Mouse (Mus musculus) naive thymus-derived CD4-positive, alpha-beta T cell, adult 2 months (primary cell): Measurements from ENCODE around the gene Iqcc.
A peak's percentile ranks its signal among the peaks of the same experiment; 100 is the strongest.

Experiments used
- DNase-seq: peaks from one replicate; pipeline ENCODE4 v3.0.0-alpha.2; 2011; ENCODE audit warnings: low read depth

Iqcc gene

GRCm38 (mm10) chr4:129622120-129622802 is 3.4 kb upstream of the Iqcc start:
- no peak for DNase-seq

- no peak for DNase-seq
Observed at GRCm38 (mm10) chr4:129621283-129621841, 2.5 kb upstream of the Iqcc start.

- no peak for DNase-seq
Observed at GRCm38 (mm10) chr4:129620419-129621282, 1.8 kb upstream of the Iqcc start.

- no peak for DNase-seq
Observed at GRCm38 (mm10) chr4:129618031-129618430, 868 bp downstream of the Iqcc start.

- DNase-seq: no peak
Observed at GRCm38 (mm10) chr4:129617121-129617641, 1.7 kb downstream of the Iqcc start.

GRCm38 (mm10) chr4:129616631-129617030 is 2.3 kb downstream of the Iqcc start:
- no peak for DNase-seq

- no peak for DNase-seq
Observed at GRCm38 (mm10) chr4:129615801-129616290, 3.1 kb downstream of the Iqcc start.

- no peak for DNase-seq
Observed at GRCm38 (mm10) chr4:129614093-129614492, 4.8 kb downstream of the Iqcc start, which contains the start of gene Dcdc2b. Gene Dcdc2b (minus strand): TSS chr4:129614257.

- no peak for DNase-seq
Observed at GRCm38 (mm10) chr4:129610472-129610871, 8.4 kb downstream of the Iqcc start.

GRCm38 (mm10) chr4:129610026-129610425 is 8.9 kb downstream of the Iqcc start:
- DNase-seq: peak; percentile 61

GRCm38 (mm10) chr4:129609139-129609631 is 9.7 kb downstream of the Iqcc start:
- DNase-seq: no peak

GRCm38 (mm10) chr4:129608426-129609025 is 10.4 kb downstream of the Iqcc start:
- peak; percentile 92 for DNase-seq

GRCm38 (mm10) chr4:129600233-129601158 is 18.4 kb downstream of the Iqcc start, which contains the start of the genes Eif3i and Tmem234:
Gene Eif3i (minus strand): TSS chr4:129600648.
Gene Tmem234 (plus strand): TSS chr4:129600668.
- peak; percentile 88 for DNase-seq

- DNase-seq: no peak
Observed at GRCm38 (mm10) chr4:129588865-129589264, 30.0 kb downstream of the Iqcc start.

- no peak for DNase-seq
Observed at GRCm38 (mm10) chr4:129586943-129587342, 32.0 kb downstream of the Iqcc start.

- DNase-seq: no peak
Observed at GRCm38 (mm10) chr4:129585773-129586172, 33.1 kb downstream of the Iqcc start.

- DNase-seq: peak; percentile 94
Observed at GRCm38 (mm10) chr4:129584884-129585608, 33.9 kb downstream of the Iqcc start.

GRCm38 (mm10) chr4:129584370-129584769 is 34.5 kb downstream of the Iqcc start:
- DNase-seq: peak; percentile 37

- DNase-seq: no peak
Observed at GRCm38 (mm10) chr4:129582251-129582650, 36.6 kb downstream of the Iqcc start.

GRCm38 (mm10) chr4:129580347-129580746 is 38.6 kb downstream of the Iqcc start:
- DNase-seq: peak; percentile 56
